Mouse (Mus musculus) lung, postnatal 14 days (tissue): ENCODE data around the gene Mark2.
A peak's percentile ranks its signal among the peaks of the same experiment; 100 is the strongest.
"Not testable (repeated sequence)": the region's sequence is repeated elsewhere in the genome, so short reads cannot be mapped to it uniquely, and the experiment has no call there.

Experiments
- DNase-seq: peaks from one replicate; pipeline ENCODE4 v3.0.0; 2021

Gene Mark2

DNA sequence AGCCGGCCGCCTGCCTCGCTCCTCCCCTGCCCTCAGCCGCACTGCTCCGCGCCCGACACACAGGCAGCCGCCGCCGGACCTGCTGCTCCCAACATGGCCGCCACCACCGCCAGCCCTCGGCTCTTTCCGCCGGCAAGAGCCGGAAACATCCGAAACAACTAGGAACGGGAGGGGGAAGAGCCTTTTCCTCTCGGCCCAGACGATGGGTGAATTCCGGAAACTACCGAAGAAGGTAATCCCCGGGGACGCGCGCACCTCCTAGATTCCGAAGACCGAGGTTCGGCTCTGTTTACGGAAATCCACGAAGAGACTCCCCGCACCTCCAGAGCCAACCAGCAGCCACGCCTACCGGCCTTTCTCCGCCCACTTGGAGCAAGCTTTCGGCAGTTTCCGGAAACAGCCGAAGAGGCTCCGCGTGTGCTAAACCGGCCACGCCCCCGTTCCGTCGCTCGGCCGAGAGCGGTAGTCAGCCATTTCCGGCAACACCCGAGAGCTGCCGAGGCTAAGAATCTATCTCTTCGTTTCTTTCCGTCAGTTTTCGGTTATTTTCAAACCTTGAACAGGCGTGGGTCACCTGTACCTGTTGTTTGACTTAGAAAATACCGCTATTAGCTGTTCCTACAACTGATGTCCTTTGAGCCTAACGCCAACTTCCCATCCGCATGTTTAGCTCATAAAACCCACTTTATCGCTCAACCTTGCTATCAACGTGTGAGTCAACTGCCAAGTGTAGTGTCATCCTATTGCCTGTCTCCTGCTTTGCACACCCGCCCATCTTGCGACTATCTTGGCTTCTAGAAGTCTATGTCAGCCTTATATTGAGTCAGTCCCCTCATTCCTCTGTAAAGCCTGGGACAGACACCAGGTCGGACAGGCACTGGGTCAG, at the start of gene Mark2:
TSS of gene Mark2 (minus strand) at position 349 of the 886 bp plus-strand sequence.
- peak; percentile 100 for DNase-seq

GRCm38 (mm10) chr19:7388488-7388887, 46.8 kb upstream of the Mark2 start:
- DNase-seq, result no peak

- DNase-seq, result no peak
These were observed 44.4 kb upstream of the Mark2 start for GRCm38 (mm10) chr19:7386042-7386441.

- peak; percentile 99 for DNase-seq
These were observed 41.5 kb upstream of the Mark2 start, which contains the start of gene Spindoc for GRCm38 (mm10) chr19:7382903-7383865. TSS of gene Spindoc (minus strand) at chr19:7382994.

DNA sequence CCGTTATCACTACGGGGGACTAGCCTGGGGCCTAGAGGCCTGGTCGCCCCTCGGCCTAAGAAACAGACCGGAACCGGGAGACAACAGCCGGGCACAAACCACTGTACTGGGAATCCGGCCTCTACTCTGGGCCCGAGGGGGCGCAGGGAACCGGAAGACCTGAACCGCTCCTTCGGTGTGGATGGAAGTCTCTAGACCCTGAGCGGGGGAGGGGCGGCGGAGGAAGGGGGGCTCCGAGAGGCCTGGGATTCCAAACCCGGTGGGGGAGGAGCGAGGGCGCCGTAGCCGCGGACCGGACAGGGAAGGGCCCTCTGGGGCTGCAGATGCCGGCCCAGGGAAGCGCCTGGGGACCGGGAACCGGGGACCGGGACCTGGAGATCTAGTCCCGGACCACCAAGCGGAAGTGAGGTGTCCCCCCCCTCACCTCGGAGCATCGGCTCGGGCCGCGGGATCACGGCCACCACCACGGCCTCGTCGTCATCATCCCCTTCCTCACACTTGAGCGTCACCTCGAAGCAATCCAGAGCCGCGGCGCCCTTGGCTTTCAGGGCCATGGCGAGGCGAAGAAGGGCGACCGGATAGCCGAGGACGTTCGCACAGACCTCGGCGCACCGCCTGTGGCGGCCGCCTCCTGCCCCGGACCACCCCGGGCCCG, 40.7 kb upstream of the Mark2 start:
- DNase-seq, result peak; percentile 69

DNA sequence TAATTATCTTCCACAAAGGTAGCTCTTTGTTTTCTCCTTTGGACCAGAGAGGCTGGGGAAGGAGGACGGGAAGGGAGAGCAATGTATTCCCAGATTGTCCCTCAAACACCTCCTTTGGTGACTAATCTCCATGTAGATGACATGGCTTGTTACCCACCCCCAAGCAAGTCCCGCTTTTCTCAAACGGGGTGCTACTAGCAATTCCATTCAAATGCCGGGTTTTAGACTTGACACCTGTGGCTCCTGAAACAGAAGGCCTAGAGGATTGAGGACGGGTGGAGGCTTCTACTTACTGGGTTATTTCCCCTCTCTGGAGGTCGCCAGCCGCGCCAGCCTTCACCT, 40.2 kb upstream of the Mark2 start:
- DNase-seq, result no peak

DNA sequence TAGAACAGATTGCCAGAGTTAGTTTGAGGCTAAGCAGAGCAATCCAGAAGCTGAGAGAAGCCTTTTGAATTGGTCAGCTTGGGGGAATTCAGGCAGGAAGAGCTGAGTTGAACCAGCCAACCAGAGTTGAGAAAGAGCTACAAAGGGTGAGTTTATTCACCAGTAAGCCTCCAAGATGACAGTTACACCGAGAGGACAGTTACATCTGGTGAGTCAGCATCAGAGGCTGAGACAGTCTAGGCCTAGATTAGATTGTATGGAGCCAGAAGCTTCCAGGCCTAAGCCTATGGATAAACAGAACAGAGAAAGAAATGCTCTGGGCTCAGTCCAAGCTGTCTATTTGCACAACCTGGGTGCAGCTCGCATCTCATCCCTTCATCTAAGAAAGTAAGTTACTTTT, 36.0 kb upstream of the Mark2 start:
- DNase-seq, result no peak

- DNase-seq, result no peak
These were observed 32.8 kb upstream of the Mark2 start for GRCm38 (mm10) chr19:7374491-7374890.

DNA sequence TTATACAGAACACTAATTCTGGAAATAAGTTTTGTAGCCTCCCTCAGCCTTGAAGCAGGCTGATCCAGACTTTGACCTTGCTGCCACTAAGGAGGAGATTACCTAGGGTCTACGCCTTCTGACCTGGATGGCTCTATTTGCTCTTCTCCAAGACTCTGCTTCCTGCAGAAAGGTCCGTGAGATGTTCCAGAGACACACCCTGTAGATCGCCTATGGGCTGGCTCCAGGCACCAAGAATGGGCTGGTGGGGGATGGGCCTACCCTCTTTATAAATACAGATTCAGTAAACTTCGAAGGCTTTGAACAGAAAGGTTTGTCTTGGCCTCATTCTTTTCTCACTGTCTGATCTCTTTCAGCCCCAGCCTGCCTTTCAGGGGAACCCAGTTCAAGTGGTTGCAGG, 27.8 kb upstream of the Mark2 start:
- not testable (repeated sequence) for DNase-seq

DNA sequence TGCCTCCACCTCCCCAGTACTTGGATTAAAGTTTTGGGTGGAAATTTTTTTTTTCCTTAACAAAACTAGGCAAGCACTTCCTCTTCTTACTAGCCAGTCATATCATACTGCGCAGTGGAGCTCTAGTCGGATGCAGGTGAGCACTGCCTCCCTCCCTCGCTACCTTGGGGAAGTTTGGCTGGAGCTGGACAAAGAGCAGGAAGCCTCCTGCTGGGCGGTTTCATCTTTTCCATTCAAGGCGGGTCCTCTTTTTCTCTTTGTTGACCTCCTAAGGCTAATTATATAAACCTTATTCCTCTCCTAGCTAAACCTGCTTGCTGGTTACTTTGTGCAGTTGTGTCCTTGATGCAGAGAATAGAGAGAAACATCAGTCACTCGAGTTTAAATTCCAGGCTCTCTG, 12.0 kb upstream of the Mark2 start:
- no peak for DNase-seq

GRCm38 (mm10) chr19:7352809-7353495, 11.3 kb upstream of the Mark2 start:
- DNase-seq, result no peak

DNA sequence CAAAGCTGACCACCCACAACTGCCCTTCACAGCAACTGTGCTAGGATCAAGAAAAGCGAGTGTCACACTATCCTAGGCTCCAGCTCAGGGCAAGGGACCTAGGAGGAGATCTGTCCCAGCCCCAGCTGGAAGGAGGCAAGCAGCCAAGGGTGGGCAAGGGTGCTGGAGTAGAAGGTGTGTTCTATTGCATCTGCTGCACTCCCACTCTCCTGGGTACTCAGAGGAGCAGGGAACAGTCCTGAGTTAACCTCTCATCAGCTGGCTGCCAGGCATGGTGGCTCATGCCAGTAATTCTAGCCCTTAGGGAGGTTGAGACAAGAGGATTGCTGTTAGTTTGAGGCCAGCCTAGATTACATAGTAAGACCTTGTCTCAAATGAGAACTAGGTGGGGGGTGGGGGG, 8.3 kb upstream of the Mark2 start:
- DNase-seq, result no peak

DNA sequence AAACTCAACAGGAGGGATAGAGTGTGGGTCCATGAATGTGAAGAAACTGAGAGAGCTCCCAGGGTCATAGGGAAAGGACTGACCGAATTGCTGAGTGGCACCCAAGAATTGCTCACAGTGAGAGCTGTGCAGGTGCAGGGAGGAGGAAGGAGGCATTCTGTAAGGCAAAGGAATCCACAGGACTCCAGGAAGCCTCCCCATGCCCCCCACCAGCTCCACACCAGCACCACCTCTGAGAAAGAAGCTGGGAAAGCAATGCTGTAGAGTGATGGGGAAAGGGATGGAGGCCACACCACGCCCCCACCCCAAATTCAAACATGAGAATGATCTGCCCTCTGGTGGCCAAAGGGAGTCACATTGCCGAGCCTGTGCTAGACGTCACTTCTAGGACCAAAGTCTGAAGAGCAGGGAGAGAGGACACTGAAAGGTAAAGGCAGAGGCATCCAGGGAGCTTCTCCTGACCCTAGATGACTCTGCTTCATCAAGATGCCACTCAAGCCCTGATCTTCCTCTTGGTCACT, 3.6 kb upstream of the Mark2 start:
- peak; percentile 60 for DNase-seq

DNA sequence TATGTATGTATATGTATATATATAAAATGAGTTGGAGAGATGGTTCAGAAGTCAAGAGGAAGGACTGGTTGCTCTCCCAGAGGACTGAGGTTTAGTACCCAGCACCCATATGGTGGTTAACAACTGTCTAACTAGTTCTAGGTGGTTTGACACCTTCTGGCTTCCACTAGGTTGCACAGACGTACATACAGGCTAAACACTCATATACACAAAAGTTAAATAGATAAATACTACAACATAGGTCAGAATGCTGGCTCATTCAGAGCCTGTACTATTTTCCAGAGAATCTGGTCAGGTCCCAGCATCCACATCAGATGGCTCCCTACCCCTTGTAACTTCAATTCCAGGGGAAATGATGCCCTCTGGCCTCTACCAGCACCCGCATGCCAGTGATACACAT, 986 bp upstream of the Mark2 start:
- no peak for DNase-seq

DNA sequence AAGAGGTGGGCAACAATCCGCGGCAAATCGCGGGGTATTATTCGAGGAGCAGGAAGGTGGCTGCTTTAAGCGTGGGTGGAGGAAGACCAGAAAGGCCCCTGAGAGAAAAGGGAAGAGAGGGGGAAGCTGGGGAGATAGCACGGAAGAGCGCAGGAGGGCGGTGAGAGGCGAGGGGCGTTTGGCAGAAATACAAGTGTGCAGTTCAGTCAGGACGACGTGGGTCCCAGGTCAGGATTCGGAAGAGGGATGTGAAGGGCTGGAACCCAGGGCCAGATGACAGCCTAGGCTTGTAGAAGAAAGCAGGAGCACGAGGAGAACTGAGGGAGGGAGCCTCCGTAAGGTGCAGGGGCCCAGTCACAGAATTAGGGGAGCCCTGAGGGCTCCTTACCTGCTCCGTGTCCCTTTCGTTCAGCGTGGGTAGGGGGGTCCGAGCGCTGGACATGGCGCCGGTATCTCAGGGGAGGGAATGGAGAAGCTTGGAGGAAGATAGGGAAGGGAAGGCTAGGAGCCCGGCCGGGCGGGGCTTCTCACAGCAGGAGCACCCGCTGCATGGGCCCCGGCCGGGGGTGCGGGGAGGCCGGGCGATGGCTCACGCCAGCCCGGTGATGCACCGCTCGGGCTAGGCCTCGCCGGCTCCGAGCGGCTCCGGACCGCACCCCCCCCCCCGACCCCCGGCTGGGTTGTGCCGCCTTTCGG, 732 bp downstream of the Mark2 start:
- DNase-seq, result no peak

DNA sequence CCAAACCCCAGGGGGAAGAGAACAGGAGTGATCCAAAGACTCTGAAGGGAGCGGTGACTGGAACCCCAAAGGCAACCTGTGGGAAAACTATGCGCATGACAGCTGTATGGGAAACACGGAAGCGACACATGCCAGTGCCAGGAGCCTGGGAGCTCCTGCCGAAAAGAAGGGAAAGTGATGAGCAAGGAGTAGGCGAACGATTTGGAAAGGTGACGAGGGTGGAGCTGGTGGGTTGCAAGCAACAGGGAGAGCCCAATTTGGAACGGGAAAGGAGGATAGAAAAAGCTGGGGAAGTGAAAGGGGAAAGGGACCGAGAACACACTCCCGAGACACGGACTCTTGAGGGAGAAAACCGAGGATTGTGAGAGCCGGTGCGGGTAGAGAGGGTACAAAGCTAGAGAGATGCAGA, 1.3 kb downstream of the Mark2 start:
- DNase-seq, result peak; percentile 15

DNA sequence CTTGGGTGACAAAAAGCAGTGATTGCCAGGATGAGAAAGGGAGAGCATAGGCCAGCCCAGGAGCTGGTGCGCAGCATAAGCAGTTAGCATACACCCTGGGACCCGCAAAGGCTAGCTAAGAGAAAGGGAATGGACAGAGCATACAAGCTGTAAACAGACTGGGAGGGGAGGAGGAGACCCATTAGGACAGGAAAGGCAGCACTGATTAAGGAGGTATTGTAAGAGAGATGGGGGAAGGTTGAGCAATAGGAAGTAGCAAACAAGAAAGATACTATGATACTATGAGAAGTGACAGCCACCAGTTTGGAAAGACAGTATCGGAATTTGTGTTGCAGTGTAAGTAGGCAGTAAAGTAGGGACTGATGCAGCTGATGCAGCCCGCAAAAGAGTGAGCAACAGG, 1.8 kb downstream of the Mark2 start:
- no peak for DNase-seq

GRCm38 (mm10) chr19:7339026-7339425, 2.6 kb downstream of the Mark2 start:
- DNase-seq, result peak; percentile 24

DNA sequence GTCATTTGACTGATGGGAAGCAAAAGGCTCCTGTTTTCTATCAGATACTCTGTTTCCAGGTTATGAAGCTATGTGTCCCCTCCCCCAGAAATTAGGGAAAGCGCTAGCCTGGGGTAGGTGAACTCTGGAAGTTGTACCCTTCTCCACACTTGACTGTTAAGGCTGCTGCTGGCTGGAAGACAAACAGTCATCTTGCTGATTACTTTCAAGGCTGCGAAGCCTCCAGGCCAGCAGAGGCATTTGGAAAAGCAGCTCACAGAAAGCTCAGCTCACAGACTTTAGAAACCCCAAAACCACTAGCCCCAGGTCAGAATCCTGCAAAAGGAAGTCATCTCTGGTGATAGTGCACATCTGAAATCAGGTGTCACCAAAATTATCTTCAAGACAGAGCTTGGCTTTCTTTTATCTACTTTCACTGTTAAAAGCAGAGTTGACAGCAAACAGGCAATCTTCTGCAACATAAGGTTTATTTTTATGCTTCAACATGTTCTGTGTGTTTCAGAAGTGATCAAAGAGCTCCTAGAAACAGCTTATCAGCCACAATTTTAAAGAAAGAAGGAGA, 3.8 kb downstream of the Mark2 start:
- DNase-seq, result no peak

- no peak for DNase-seq
These were observed 6.0 kb downstream of the Mark2 start for GRCm38 (mm10) chr19:7335656-7336055.

DNA sequence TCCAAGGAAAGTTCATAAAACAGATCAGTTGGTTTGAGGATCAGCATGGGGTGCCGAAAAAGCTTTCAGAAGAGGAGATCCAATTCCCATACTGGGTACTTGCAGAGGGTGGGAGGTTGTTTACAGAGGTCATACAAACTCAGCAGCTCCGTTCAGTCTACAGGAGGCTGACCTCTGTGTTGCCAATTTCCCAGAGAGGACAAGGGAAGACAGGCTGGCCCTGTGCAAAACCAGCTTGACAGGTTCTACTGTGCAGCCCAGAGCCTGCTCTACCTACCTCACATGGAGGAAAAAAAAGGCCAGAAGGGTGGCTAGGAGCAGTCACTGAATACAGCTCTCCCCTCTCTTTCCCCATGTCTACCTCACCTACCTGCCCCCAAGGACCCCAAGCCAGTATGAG, 7.6 kb downstream of the Mark2 start:
- DNase-seq, result peak; percentile 29
